Comparison of ENCODE assay signal across 27 mouse cellular contexts in the genomic region with DNA sequence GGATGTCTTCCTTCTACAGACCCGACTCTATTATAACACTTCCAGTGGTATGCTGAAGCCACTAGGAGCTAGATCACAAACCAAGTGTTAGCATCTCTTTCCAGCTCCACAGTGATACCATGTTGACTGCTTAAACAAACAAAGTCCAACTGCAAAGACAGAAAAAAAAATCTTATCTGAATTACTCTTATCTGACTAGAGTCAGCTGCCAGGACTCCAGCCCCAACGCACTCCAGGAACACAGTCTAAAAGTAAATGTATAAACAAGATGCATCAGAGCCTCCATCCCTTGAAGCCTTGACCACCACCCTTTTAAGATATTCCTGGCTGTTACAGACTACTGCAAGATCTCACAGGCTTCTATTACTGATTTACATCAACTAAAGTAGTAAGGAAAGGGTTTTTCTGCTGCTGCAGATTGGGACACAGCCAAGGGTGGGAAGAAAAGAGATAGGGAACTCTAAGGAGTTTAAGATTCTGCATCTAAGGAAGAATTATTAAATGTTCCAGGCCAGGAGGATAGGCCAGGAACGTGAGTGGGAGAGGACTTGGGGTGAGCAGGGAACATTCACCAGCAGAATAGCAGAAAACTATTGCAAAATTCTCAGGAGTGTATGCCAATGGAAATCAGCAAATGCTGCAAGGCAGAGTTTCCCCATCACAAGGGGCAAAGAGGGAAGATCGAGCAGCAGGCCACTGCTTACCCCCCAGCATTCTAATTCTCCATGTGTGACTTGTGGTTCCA. TPM values are rescaled to one million over a fixed set of nuclear protein-coding genes. Genes with fewer than 3 reads are reported as not detected.
A peak's percentile ranks its signal among the peaks of the same experiment; 100 is the strongest.
DNase-seq lines count a peak whose midpoint lies in the region; ATAC-seq and TF ChIP-seq lines count a peak whose summit lies in the region.
"Had no signal": no experiment of that assay in that cellular context is flagged by ENCODE, and none has a peak within 500 bp of the region (broad histone marks: within the 10 kb centered on the region; RNA-seq: fewer than 3 reads in every experiment).

No protein-coding gene starts in this region.

- H3K4me1 ChIP-seq in kidney, postnatal 0 days (replicated peaks; ENCODE audit: insufficient read depth, low read length) = no peaks in the 10 kb centered on the region
- H3K4me1 ChIP-seq in lung, postnatal 0 days (ENCODE audit: insufficient read depth, low read depth, low read length) = no peaks in the 10 kb centered on the region
- peaks cover 5% of the 10 kb centered on the region; the same call in 1 of the 2 replicates for H3K4me1 ChIP-seq in lung, adult 2 months (ENCODE audit: control insufficient read depth, insufficient read depth, low read length)
- peaks cover 3% of the 10 kb centered on the region in 2 experiments; a peak in 2 of 4 replicates for H3K4me1 ChIP-seq in MEL (ENCODE audit: control insufficient read depth in 1 of 2, insufficient read depth in 2 of 2, low read length in 2 of 2)
- H3K4me1 ChIP-seq in intestine, embryonic 15.5 days (replicated peaks) = no peaks in the 10 kb centered on the region; the same call in 1 of the 2 replicates

- H3K79me2 ChIP-seq in MEL (ENCODE audit: control insufficient read depth, insufficient read depth, low read length, poor library complexity) = no peaks in the 10 kb centered on the region

- no peaks in the 10 kb centered on the region for H3K27me3 ChIP-seq in kidney, postnatal 0 days (ENCODE audit: insufficient read depth, low read length)
- no peaks in the 10 kb centered on the region for H3K27me3 ChIP-seq in lung, postnatal 0 days (replicated peaks; ENCODE audit: insufficient read depth, low read length)
- H3K27me3 ChIP-seq in MEL (ENCODE audit: control insufficient read depth in 1 of 2, insufficient read depth in 2 of 2, low read length in 2 of 2) = no peaks in the 10 kb centered on the region
- no peaks in the 10 kb centered on the region for H3K27me3 ChIP-seq in intestine, embryonic 15.5 days (replicated peaks)
- H3K27me3 ChIP-seq: heart, embryonic 13.5 days had no signal

- no peak overlapping the region for H3K4me2 ChIP-seq in kidney, postnatal 0 days (ENCODE audit: low read length)
- no peak overlapping the region for H3K4me2 ChIP-seq in lung, postnatal 0 days (replicated peaks; ENCODE audit: low read depth, low read length)
- no peak overlapping the region for H3K4me2 ChIP-seq in intestine, embryonic 15.5 days (replicated peaks)
- H3K4me2 ChIP-seq: heart, embryonic 13.5 days had no signal

- no peak for ATAC-seq in kidney, postnatal 0 days (replicated peaks; ENCODE audit: low FRiP score, low read depth)
- ATAC-seq in lung, postnatal 0 days = no peak
- ATAC-seq in intestine, embryonic 15.5 days = no peak
- ATAC-seq: forebrain, embryonic 16.5 days; hindbrain, embryonic 16.5 days had no signal

- H3K4me3 ChIP-seq in kidney, postnatal 0 days (replicated peaks; ENCODE audit: low read depth, low read length) = no peak overlapping the region
- no peak overlapping the region for H3K4me3 ChIP-seq in lung, postnatal 0 days (ENCODE audit: low read depth, low read length)
- H3K4me3 ChIP-seq in lung, adult 2 months (replicated peaks; ENCODE audit: extremely low read depth, low read depth, low read length) = no peak overlapping the region
- no peak overlapping the region for H3K4me3 ChIP-seq in MEL (ENCODE audit: control insufficient read depth in 1 of 2, insufficient read depth in 1 of 2, low read depth in 2 of 2, low read length in 2 of 2)
- no peak overlapping the region for H3K4me3 ChIP-seq in intestine, embryonic 15.5 days (replicated peaks)
- H3K4me3 ChIP-seq: erythroblast, embryonic 14.5 days; gastrocnemius, adult 2 months; heart, embryonic 13.5 days had no signal

- no peak overlapping the region for H3K27ac ChIP-seq in kidney, postnatal 0 days
- H3K27ac ChIP-seq in lung, postnatal 0 days (ENCODE audit: low read length) = no peak overlapping the region
- no peak overlapping the region for H3K27ac ChIP-seq in MEL (ENCODE audit: control insufficient read depth, low read depth, low read length)
- no peak overlapping the region for H3K27ac ChIP-seq in intestine, embryonic 15.5 days
- H3K27ac ChIP-seq: gastrocnemius, adult 2 months; heart, embryonic 13.5 days; liver, embryonic 14.5 days; macrophage had no signal

- no peak for TF ChIP-seq EP300 in lung, postnatal 0 days (IDR thresholded peaks at IDR 0.05)
- TF ChIP-seq EP300 in MEL (IDR thresholded peaks at IDR 0.05; ENCODE audit: low read depth in 1 of 2, low read length in 2 of 2) = 0 out of 4 replicates have a peak, but pooled peaks of 1 of the 2 experiments have one; percentile 13

- DNase-seq in kidney, postnatal 0 days (ENCODE audit: low spot score) = peak; percentile 18
- no peak for DNase-seq in kidney, postnatal 14 days
- peak; percentile 42 for DNase-seq in lung, postnatal 0 days (ENCODE audit: low spot score)
- DNase-seq in lung, adult 2 months = no peak
- peak; percentile 10 for DNase-seq in MEL (ENCODE audit: low read depth, low spot score)
- peak; percentile 55 for DNase-seq in yolk sac, embryonic 10.5 days (ENCODE audit: low spot score)
- DNase-seq: adrenal gland, postnatal 25 days; B cell, adult 2 months; cerebellum, adult 18-20 months; cerebellum, postnatal 10 days; gastrocnemius, adult 2 months; gastrocnemius, postnatal 36 days; heart, postnatal 10 days; kidney, adult 2 months; layer of hippocampus, postnatal 36 days; left cerebral cortex, postnatal 4 days; midbrain, embryonic 14.5 days; right cerebral cortex, postnatal 25 days; thymus, adult 2 months; thymus, postnatal 36 days had no signal

- TF ChIP-seq CTCF in kidney, postnatal 0 days (IDR thresholded peaks at IDR 0.05; ENCODE audit: low read depth) = no peak
- no peak for TF ChIP-seq CTCF in lung, postnatal 0 days (IDR thresholded peaks at IDR 0.05)
- no peak for TF ChIP-seq CTCF in lung, adult 2 months (IDR thresholded peaks at IDR 0.05; ENCODE audit: insufficient read depth, low read length)
- TF ChIP-seq CTCF in MEL (IDR thresholded peaks at IDR 0.05 in 2 of 3, conservative IDR thresholded peaks at IDR 0.05 in 1 of 3; ENCODE audit: control insufficient read depth in 1 of 3, insufficient read depth in 1 of 3, low read depth in 2 of 3, low read length in 3 of 3, poor library complexity in 1 of 3, severe bottlenecking in 1 of 3) = no peak

- no peak for TF ChIP-seq POLR2A in lung, adult 2 months (IDR thresholded peaks at IDR 0.05; ENCODE audit: borderline replicate concordance, extremely low read depth, low read depth, low read length)
- no peak for TF ChIP-seq POLR2A in MEL (IDR thresholded peaks at IDR 0.05; ENCODE audit: control insufficient read depth in 1 of 2, insufficient read depth in 1 of 2, low read depth in 1 of 2, low read length in 2 of 2, poor library complexity in 1 of 2)

- 64% methylated on average over 4 of the region's 4 CpGs for WGBS in kidney, postnatal 0 days
- 43% methylated on average over 4 of the region's 4 CpGs for WGBS in lung, postnatal 0 days
- WGBS in lung, adult 2 months = 45% methylated on average over 4 of the region's 4 CpGs
- 45% methylated on average over 4 of the region's 4 CpGs for WGBS in intestine, embryonic 15.5 days

- H3K36me3 ChIP-seq in kidney, postnatal 0 days (ENCODE audit: insufficient read depth, low read length) = no peaks in the 10 kb centered on the region
- H3K36me3 ChIP-seq in lung, postnatal 0 days (ENCODE audit: insufficient read depth, low read length) = no peaks in the 10 kb centered on the region
- H3K36me3 ChIP-seq in MEL (ENCODE audit: control insufficient read depth in 1 of 2, insufficient read depth in 2 of 2, low read length in 2 of 2) = peaks cover 0 to 7% of the 10 kb centered on the region in 2 experiments; a peak in 2 of 4 replicates
- H3K36me3 ChIP-seq in intestine, embryonic 15.5 days = no peaks in the 10 kb centered on the region
- H3K36me3 ChIP-seq: heart, embryonic 13.5 days had no signal

- no peak overlapping the region for H3K9ac ChIP-seq in kidney, postnatal 0 days (ENCODE audit: low read depth, low read length)
- no peak overlapping the region for H3K9ac ChIP-seq in lung, postnatal 0 days (replicated peaks; ENCODE audit: low read depth)
- H3K9ac ChIP-seq in MEL (ENCODE audit: control insufficient read depth, low read depth, low read length, poor library complexity, severe bottlenecking) = no peak overlapping the region
- no peak overlapping the region for H3K9ac ChIP-seq in intestine, embryonic 15.5 days
- H3K9ac ChIP-seq: heart, embryonic 13.5 days; liver, embryonic 14.5 days had no signal

- no peak for TF ChIP-seq RAD21 in MEL (IDR thresholded peaks at IDR 0.05; ENCODE audit: low read depth, low read length)

- H3K9me3 ChIP-seq in kidney, postnatal 0 days (replicated peaks; ENCODE audit: low read length) = no peaks in the 10 kb centered on the region
- H3K9me3 ChIP-seq in lung, postnatal 0 days (ENCODE audit: low read length) = no peaks in the 10 kb centered on the region
- no peaks in the 10 kb centered on the region for H3K9me3 ChIP-seq in MEL (replicated peaks; ENCODE audit: insufficient read depth, low read length)
- H3K9me3 ChIP-seq in intestine, embryonic 15.5 days = no peaks in the 10 kb centered on the region
- H3K9me3 ChIP-seq: heart, embryonic 13.5 days had no signal

TF ChIP-seq in MEL, 35 proteins besides CTCF, POLR2A, EP300 and RAD21:
- TF ChIP-seq USF2 (IDR thresholded peaks at IDR 0.05; ENCODE audit: borderline replicate concordance in 1 of 2, insufficient read depth in 1 of 2, low read depth in 1 of 2, low read length in 2 of 2) (no peak), TCF12 (IDR thresholded peaks at IDR 0.05; ENCODE audit: low read depth, low read length) (0 out of 2 replicates have a peak, but pooled peaks have one; percentile 28), ZNF384 (IDR thresholded peaks at IDR 0.05; ENCODE audit: low read depth, low read length) (peak; percentile 75), KAT2A (conservative IDR thresholded peaks at IDR 0.05; ENCODE audit: low read depth, low read length) (no peak), NRF1 (IDR thresholded peaks at IDR 0.05; ENCODE audit: insufficient read depth, low read depth, low read length, poor library complexity, severe bottlenecking) (no peak), GATA1 (IDR thresholded peaks at IDR 0.05; ENCODE audit: low read depth, low read length) (peak; percentile 71), ETS1 (IDR thresholded peaks at IDR 0.05; ENCODE audit: low read depth, low read length) (peak; percentile 45; the same call in 1 of the 2 replicates), MXI1 (IDR thresholded peaks at IDR 0.05; ENCODE audit: low read depth, low read length) (no peak)

RNA-seq across cellular contexts. Expression of gene Skap2, which starts 56.1 kb away (rescaled TPM):
- polyA plus RNA-seq in kidney, postnatal 0 days (2015; fragmentation: Nextera tagmentation; extraction: Ambion mirVana) = 35.6 and 37.0 TPM in 2 replicates
- 78.5 and 82.9 TPM in 2 replicates for polyA plus RNA-seq in lung, postnatal 0 days (2015; fragmentation: Nextera tagmentation; extraction: Ambion mirVana)
- 13.7 and 25.4 TPM in 2 replicates for polyA plus RNA-seq in lung, adult 2 months (2012; rRNA removed)
- total RNA-seq in MEL (2012; rRNA removed) = 17.7 and 17.8 TPM in 2 replicates
- polyA plus RNA-seq in MEL (2012; ENCODE audit: insufficient read depth in 1 of 2, insufficient read length in 2 of 2, low read depth in 1 of 2, low replicate concordance in 2 of 2, missing spikeins in 1 of 2) = 10 to 100 TPM in 1 of 2 experiments, not detected in 1; 31.3 TPM
- 37.0 and 40.3 TPM in 2 replicates for polyA plus RNA-seq in intestine, embryonic 15.5 days (2015; fragmentation: Nextera tagmentation; extraction: Ambion mirVana)

Comparison
In these comparisons a context has a peak if more than half of its experiments do, and no peak if none do; other contexts are left out.
1. DNase-seq: peak in kidney, postnatal 0 days (single experiment), lung, postnatal 0 days (single experiment), MEL (single experiment) and yolk sac, embryonic 10.5 days (single experiment); none in kidney, postnatal 14 days (single experiment) and lung, adult 2 months (single experiment).